Mouse (Mus musculus) heart, postnatal 25 days (tissue): ENCODE measurements around the gene 3830403N18Rik. TPM values are rescaled to one million over a fixed set of nuclear protein-coding genes. Genes with fewer than 3 reads are reported as not detected.
"Not testable (repeated sequence)": the region's sequence is repeated elsewhere in the genome, so short reads cannot be mapped to it uniquely, and the experiment has no call there.

Source experiments
- DNase-seq: peaks from one replicate; pipeline ENCODE4 v3.0.0; 2022; ENCODE audit warnings: low spot score
- intact Hi-C: fragments of 180-260 bp; cut with DNase I; formaldehyde crosslinking; loops from one replicate; pipeline ENCODE4 v1.15.1; 2025
- total RNA-seq, 2 experiments: library from RNA; stranded (reverse); gene quantifications; 2 replicates each; pipeline ENCODE4 v1.2.3; 2021

The 3830403N18Rik gene
- 1 to 10 TPM in 1 of 2 experiments, under 1 TPM in 1; 0.81 to 1.4 TPM for total RNA-seq

GRCm38 (mm10) chrX:56136336-56136909 is at the start of gene 3830403N18Rik:
Gene 3830403N18Rik, plus strand, starts transcription at chrX:56136572.
- DNase-seq, intact Hi-C loops: not testable (repeated sequence)

DNA sequence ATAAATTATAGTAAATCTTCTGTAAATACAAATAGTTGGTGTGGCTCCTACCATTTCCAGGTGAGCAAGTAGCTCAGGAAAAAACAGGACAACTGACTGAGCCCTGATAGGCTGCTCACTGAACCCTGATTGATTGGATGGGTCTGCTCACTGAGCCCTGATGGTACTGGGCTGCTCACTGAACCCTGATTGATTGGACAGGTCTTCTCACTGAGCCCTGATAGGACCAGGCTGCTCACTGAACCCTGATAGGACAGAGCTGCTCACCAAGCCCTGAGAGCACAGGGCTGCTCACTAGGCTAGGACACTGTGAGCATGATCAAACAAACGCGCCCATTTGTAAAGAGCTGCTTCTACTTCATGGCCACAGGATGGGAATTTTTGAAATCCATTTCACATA is 15.0 kb downstream of the 3830403N18Rik start:
- DNase-seq, result no peak
- intact Hi-C loops, result no loop called here

DNA sequence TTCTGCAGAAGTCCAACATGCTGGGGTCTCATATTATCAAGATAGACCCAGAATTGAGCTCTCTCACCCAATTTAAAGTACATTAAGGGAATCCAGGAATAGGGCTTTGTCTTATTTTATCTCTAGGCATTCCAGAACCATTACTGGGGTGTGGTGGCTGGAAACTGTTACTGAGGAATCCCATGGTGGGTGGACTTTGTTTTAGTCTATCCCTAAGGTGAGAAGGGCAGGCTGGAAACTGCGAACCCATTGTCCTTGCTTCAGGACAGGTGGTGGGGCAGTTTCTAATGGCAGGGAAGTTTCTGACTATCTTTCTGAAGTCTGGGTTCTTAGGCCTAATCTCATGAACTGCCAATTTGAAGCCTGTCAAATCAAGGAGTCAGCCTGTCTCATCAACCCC is 50.1 kb downstream of the 3830403N18Rik start:
- DNase-seq, intact Hi-C loops: not testable (repeated sequence)

Other genes starting within 250 kb of the 3830403N18Rik start
- not detected for gene Gm773, start 76.3 kb downstream of the 3830403N18Rik start, total RNA-seq
- gene Zfp449, start 209.8 kb downstream of the 3830403N18Rik start, total RNA-seq, result 1 to 10 TPM; 4.9 to 5.4 TPM
- gene Smim10l2a, start 238.0 kb downstream of the 3830403N18Rik start, total RNA-seq, result under 1 TPM; 0.16 to 0.34 TPM